Mouse (Mus musculus) liver, embryonic 14.5 days (tissue): ENCODE measurements around the gene Apol9b.

ENCODE experiments used
- CTCF ChIP-seq: IDR thresholded peaks from 2 replicates; pipeline ENCODE4 v1.5.1; 2016; ENCODE audit warnings: antibody characterized with exemption, low read depth, control low read depth
- EP300 ChIP-seq: IDR thresholded peaks from 2 replicates; pipeline ENCODE4 v1.6.1; 2016; ENCODE audit warnings: antibody characterized with exemption, low read depth

DNA sequence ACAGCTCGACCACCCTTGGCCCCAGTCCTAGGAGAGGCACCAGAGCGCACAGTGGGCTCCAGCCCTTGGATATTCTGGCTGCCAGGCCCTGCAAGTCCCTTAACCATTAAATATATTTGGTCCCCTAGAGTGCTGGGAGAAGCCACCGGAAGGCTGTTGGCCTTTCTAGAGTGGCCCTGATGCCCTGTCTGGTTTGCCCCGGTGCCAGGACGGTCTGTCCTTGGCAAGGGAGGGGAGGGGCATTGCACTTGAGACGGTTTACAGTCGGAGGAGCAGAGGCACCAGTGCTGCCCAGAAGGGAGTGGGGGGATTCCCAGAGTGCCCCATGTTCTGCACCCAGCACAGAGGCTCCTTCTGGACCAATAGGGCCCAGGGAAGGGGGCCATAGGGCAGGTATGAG, 32.2 kb downstream of the Apol9b start:
- no peak for TF ChIP-seq CTCF
- no peak for TF ChIP-seq EP300
